Mouse (Mus musculus) liver, embryonic 13.5 days (tissue): ENCODE results near the gene Phldb2. TPM values are rescaled to one million over a fixed set of nuclear protein-coding genes. Genes with fewer than 3 reads are reported as not detected.

Experiments
- ATAC-seq: fragments of 200-750 bp; cut with Nextera tagmentation; 2 replicates; pipeline ENCODE4 v1.8.0; 2017; ENCODE audit warnings: low read depth, mild to moderate bottlenecking, moderate number of reproducible peaks, moderate library complexity
- DNase-seq: peaks from one replicate; pipeline ENCODE4 v3.0.0; 2022
- H3K27ac ChIP-seq: fragments of 300-500 bp; sonication (generic); 2 replicates; pipeline ENCODE4 v1.5.1; 2015; ENCODE audit warnings: moderate library complexity, mild to moderate bottlenecking, inconsistent platforms
- H3K27me3 ChIP-seq: fragments of 300-500 bp; sonication (generic); 2 replicates; pipeline ENCODE4 v1.6.1; 2015; ENCODE audit warnings: mild to moderate bottlenecking, inconsistent platforms
- H3K36me3 ChIP-seq: fragments of 300-500 bp; sonication (generic); 2 replicates; pipeline ENCODE4 v1.6.1; 2015; ENCODE audit warnings: mild to moderate bottlenecking, inconsistent platforms
- H3K4me1 ChIP-seq: fragments of 300-500 bp; sonication (generic); replicated peaks from 2 replicates; pipeline ENCODE4 v1.6.1; 2015; ENCODE audit warnings: inconsistent platforms
- H3K4me2 ChIP-seq: fragments of 300-500 bp; sonication (generic); 2 replicates; pipeline ENCODE4 v1.6.1; 2015; ENCODE audit warnings: inconsistent platforms, mild to moderate bottlenecking, moderate library complexity
- H3K4me3 ChIP-seq: fragments of 300-500 bp; sonication (generic); replicated peaks from 2 replicates; pipeline ENCODE4 v1.5.1; 2015; ENCODE audit warnings: mild to moderate bottlenecking, inconsistent platforms
- H3K9ac ChIP-seq: fragments of 300-500 bp; sonication (generic); 2 replicates; pipeline ENCODE4 v1.6.1; 2015; ENCODE audit warnings: mild to moderate bottlenecking, inconsistent platforms
- H3K9me3 ChIP-seq: fragments of 300-500 bp; sonication (generic); replicated peaks from 2 replicates; pipeline ENCODE4 v1.6.1; 2016; ENCODE audit warnings: inconsistent platforms
- WGBS: fragments of 180-500 bp; shearing (Covaris S2); methylation state at CpG from one replicate; pipeline ENCODE4 v1.1.7; 2015; ENCODE audit not compliant: insufficient replicate concordance; 5-methylcytosine and 5-hydroxymethylcytosine counted together
- polyA plus RNA-seq: library from polyadenylated mRNA; unstranded; fragments of >200 nt; fragmentation: Nextera tagmentation; extraction: Ambion mirVana; gene quantifications from 2 replicates; pipeline ENCODE4 v1.2.1, GENCODE M21; 2015

Phldb2 gene
- polyA plus RNA-seq, 1 experiment from 2014 or later, result 12.9 TPM

GRCm38 (mm10) chr16:45722460-45722951 is 230.9 kb downstream of the Phldb2 start:
- 37% methylated on average over 3 of the region's 3 CpGs for WGBS
- peaks cover 25% of the 10 kb centered on the region for H3K27me3 ChIP-seq
- ATAC-seq (no peak), DNase-seq (no peak)
- H3K4me1 ChIP-seq, result peaks cover 10% of the 10 kb centered on the region
- no peaks in the 10 kb centered on the region for H3K36me3 ChIP-seq
- H3K4me2 ChIP-seq, result no peak overlapping the region
- H3K9ac ChIP-seq, result no peak overlapping the region
- no peak overlapping the region for H3K27ac ChIP-seq
- H3K9me3 ChIP-seq, result no peaks in the 10 kb centered on the region
- no peak overlapping the region for H3K4me3 ChIP-seq

- 71% methylated on average over 10 of the region's 10 CpGs for WGBS
Measured at GRCm38 (mm10) chr16:45720022-45720630, 233.3 kb downstream of the Phldb2 start.

GRCm38 (mm10) chr16:45718296-45718695 is 235.1 kb downstream of the Phldb2 start:
- DNase-seq (no peak), ATAC-seq (no peak)
- Histone ChIP-seq H3K27ac (no peak overlapping the region), H3K9ac (no peak overlapping the region), H3K4me3 (no peak overlapping the region), H3K27me3 (peaks cover 3% of the 10 kb centered on the region; the same call in 1 of the 2 replicates), H3K36me3 (no peaks in the 10 kb centered on the region), H3K4me2 (no peak overlapping the region), H3K4me1 (no peaks in the 10 kb centered on the region), H3K9me3 (no peaks in the 10 kb centered on the region)
- 83% methylated on average over 4 of the region's 4 CpGs for WGBS

More at GRCm38 (mm10) chr16:45720022-45720630, 233.3 kb downstream of the Phldb2 start:
- Histone ChIP-seq H3K27ac (no peak overlapping the region), H3K4me1 (peaks cover 10% of the 10 kb centered on the region), H3K4me3 (no peak overlapping the region), H3K27me3 (peaks cover 20% of the 10 kb centered on the region), H3K9me3 (no peaks in the 10 kb centered on the region), H3K4me2 (no peak overlapping the region), H3K36me3 (no peaks in the 10 kb centered on the region), H3K9ac (no peak overlapping the region)
- DNase-seq, result no peak
- ATAC-seq, result no peak

GRCm38 (mm10) chr16:45714489-45715150 is 238.8 kb downstream of the Phldb2 start:
- H3K4me3 ChIP-seq, result no peak overlapping the region
- no peak for ATAC-seq
- H3K36me3 ChIP-seq, result no peaks in the 10 kb centered on the region
- H3K4me1 ChIP-seq, result no peaks in the 10 kb centered on the region
- H3K9me3 ChIP-seq, result no peaks in the 10 kb centered on the region
- H3K27me3 ChIP-seq, result no peaks in the 10 kb centered on the region
- H3K4me2 ChIP-seq, result no peak overlapping the region
- H3K9ac ChIP-seq, result no peak overlapping the region
- WGBS, result 62% methylated on average over 5 of the region's 5 CpGs
- no peak for DNase-seq
- H3K27ac ChIP-seq, result no peak overlapping the region

- Histone ChIP-seq H3K36me3 (no peaks in the 10 kb centered on the region), H3K27ac (no peak overlapping the region), H3K4me3 (no peak overlapping the region), H3K9ac (no peak overlapping the region), H3K4me2 (no peak overlapping the region), H3K27me3 (no peaks in the 10 kb centered on the region), H3K9me3 (no peaks in the 10 kb centered on the region), H3K4me1 (no peaks in the 10 kb centered on the region)
- DNase-seq, result no peak
- ATAC-seq, result no peak
- WGBS, result 48% methylated on average over 1 of the region's 1 CpGs
Measured at GRCm38 (mm10) chr16:45713878-45714277, 239.5 kb downstream of the Phldb2 start.

- Histone ChIP-seq H3K27ac (no peak overlapping the region), H3K27me3 (no peaks in the 10 kb centered on the region), H3K9me3 (no peaks in the 10 kb centered on the region), H3K36me3 (no peaks in the 10 kb centered on the region), H3K4me1 (no peaks in the 10 kb centered on the region), H3K4me3 (no peak overlapping the region), H3K9ac (no peak overlapping the region), H3K4me2 (no peak overlapping the region)
- 80% methylated on average over 5 of the region's 5 CpGs for WGBS
- DNase-seq (no peak), ATAC-seq (no peak)
Measured at GRCm38 (mm10) chr16:45713261-45713660, 240.1 kb downstream of the Phldb2 start.

- H3K4me2 ChIP-seq, result no peak overlapping the region
- H3K4me3 ChIP-seq, result no peak overlapping the region
- H3K27ac ChIP-seq, result no peak overlapping the region
- ATAC-seq (no peak), DNase-seq (no peak)
- no peaks in the 10 kb centered on the region for H3K9me3 ChIP-seq
- H3K36me3 ChIP-seq, result no peaks in the 10 kb centered on the region
- no peak overlapping the region for H3K9ac ChIP-seq
- H3K27me3 ChIP-seq, result no peaks in the 10 kb centered on the region
- no peaks in the 10 kb centered on the region for H3K4me1 ChIP-seq
- 64% methylated on average over 7 of the region's 7 CpGs for WGBS
Measured at GRCm38 (mm10) chr16:45711263-45711662, 242.1 kb downstream of the Phldb2 start.

GRCm38 (mm10) chr16:45699301-45699700 is 254.1 kb downstream of the Phldb2 start:
- no peak for DNase-seq
- Histone ChIP-seq H3K9me3 (no peaks in the 10 kb centered on the region), H3K4me1 (no peaks in the 10 kb centered on the region), H3K4me2 (no peak overlapping the region), H3K9ac (no peak overlapping the region), H3K27me3 (no peaks in the 10 kb centered on the region), H3K36me3 (no peaks in the 10 kb centered on the region), H3K4me3 (no peak overlapping the region), H3K27ac (no peak overlapping the region)
- WGBS, result 49% methylated on average over 5 of the region's 5 CpGs
- no peak for ATAC-seq

- H3K4me3 ChIP-seq, result no peak overlapping the region
- H3K27ac ChIP-seq, result no peak overlapping the region
- no peaks in the 10 kb centered on the region for H3K9me3 ChIP-seq
- H3K4me1 ChIP-seq, result no peaks in the 10 kb centered on the region
- no peak overlapping the region for H3K9ac ChIP-seq
- no peaks in the 10 kb centered on the region for H3K36me3 ChIP-seq
- DNase-seq (no peak), ATAC-seq (no peak)
- no peaks in the 10 kb centered on the region for H3K27me3 ChIP-seq
- H3K4me2 ChIP-seq, result no peak overlapping the region
- WGBS, result 65% methylated on average over 6 of the region's 6 CpGs
Measured at GRCm38 (mm10) chr16:45697996-45698395, 255.4 kb downstream of the Phldb2 start.

Other genes with a start within 250 kb of the Phldb2 start
- gene Tagln3, start 229.0 kb downstream of the Phldb2 start, polyA plus RNA-seq, result 0.48 and 0.89 TPM in 2 replicates
- 20.4 and 22.4 TPM in 2 replicates for gene Abhd10, start 210.6 kb downstream of the Phldb2 start, polyA plus RNA-seq
- gene Plcxd2, start 56.6 kb upstream of the Phldb2 start, polyA plus RNA-seq, result 2.2 and 2.7 TPM in 2 replicates
- 0.08 TPM in 1 of 2 replicates, not detected in the other for gene Cd96, start 166.7 kb upstream of the Phldb2 start, polyA plus RNA-seq
- 2.5 and 3.4 TPM in 2 replicates for gene Gm4737, start 201.5 kb upstream of the Phldb2 start, polyA plus RNA-seq